Mouse (Mus musculus): Measurements from ENCODE around the gene March6. TPM values are rescaled to one million over a fixed set of nuclear protein-coding genes. Genes with fewer than 3 reads are reported as not detected.

March6 gene
- total and polyA plus RNA-seq, 2 experiments from 2014 or later, result 26.8 to 69.1 TPM

DNA sequence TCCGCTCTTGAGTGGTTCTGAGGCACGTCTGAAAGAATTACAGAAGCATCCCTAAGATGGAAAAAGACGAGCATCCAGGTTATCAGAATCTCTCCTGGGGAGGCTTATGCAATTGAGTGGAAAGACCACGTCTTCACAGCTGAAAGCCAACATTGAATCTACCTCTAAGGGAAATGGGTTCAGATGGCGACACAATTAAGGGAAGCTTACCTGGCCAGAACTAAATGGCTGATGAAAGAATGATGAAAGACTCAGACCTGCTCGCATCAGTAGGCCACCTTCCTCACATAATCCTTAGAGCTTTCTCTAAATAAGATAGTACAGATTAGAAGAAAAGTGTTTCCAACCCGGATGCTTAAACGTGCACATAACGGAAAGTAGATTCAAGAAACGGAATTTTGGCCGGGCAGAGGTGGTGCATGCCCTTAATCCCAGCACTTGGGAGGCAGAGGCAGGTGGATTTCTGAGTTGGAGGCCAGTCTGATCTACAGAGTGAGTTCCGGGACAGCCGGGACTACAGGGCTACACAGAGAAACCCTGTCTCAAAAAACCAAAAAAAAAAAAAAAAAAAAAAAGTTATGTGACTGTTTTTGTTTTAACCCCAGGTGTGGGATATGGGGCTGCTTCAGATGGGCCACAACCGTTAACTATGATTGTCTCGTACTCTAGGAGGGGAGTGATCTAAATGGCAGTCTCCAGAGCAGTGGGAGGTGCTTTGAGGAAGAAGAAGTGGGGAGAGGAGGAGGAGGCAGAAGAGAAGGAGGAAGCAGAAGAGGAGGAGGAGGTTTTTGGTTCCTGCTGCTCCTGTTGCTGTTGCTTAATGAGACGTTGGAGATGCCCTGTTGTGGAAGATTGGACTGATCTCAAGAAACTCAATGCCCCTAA is 835 bp upstream of the March6 start:
- DNase-seq (ENCODE audit: low spot score), result no peak
- Histone ChIP-seq H3K4me2 (ENCODE audit: low read depth, low read length) (peak overlapping the region; percentile 86), H3K36me3 (replicated peaks; ENCODE audit: control insufficient read depth, insufficient read depth, low read length) (no peaks in the 10 kb centered on the region), H3K4me1 (ENCODE audit: control insufficient read depth, insufficient read depth) (peaks cover 8% of the 10 kb centered on the region; the same call in 1 of the 2 replicates), H3K9me3 (replicated peaks; ENCODE audit: control insufficient read depth, low read length) (no peaks in the 10 kb centered on the region), H3K27me3 (ENCODE audit: control insufficient read depth, insufficient read depth, low read length) (no peaks in the 10 kb centered on the region), H3K9ac (replicated peaks; ENCODE audit: low read depth, low read length) (peak overlapping the region; percentile 99), H3K4me3 (ENCODE audit: low read depth, low read length) (peak overlapping the region; percentile 87), H3K27ac (ENCODE audit: low read depth) (peak overlapping the region; percentile 99)
- no peak for TF ChIP-seq EP300 (IDR thresholded peaks at IDR 0.05; ENCODE audit: low read depth)
- no peak for TF ChIP-seq CTCF (IDR thresholded peaks at IDR 0.05; ENCODE audit: low read depth)
- 21% methylated on average over 16 of the region's 16 CpGs for WGBS
- ATAC-seq (ENCODE audit: insufficient read depth, low read depth), result no peak

DNA sequence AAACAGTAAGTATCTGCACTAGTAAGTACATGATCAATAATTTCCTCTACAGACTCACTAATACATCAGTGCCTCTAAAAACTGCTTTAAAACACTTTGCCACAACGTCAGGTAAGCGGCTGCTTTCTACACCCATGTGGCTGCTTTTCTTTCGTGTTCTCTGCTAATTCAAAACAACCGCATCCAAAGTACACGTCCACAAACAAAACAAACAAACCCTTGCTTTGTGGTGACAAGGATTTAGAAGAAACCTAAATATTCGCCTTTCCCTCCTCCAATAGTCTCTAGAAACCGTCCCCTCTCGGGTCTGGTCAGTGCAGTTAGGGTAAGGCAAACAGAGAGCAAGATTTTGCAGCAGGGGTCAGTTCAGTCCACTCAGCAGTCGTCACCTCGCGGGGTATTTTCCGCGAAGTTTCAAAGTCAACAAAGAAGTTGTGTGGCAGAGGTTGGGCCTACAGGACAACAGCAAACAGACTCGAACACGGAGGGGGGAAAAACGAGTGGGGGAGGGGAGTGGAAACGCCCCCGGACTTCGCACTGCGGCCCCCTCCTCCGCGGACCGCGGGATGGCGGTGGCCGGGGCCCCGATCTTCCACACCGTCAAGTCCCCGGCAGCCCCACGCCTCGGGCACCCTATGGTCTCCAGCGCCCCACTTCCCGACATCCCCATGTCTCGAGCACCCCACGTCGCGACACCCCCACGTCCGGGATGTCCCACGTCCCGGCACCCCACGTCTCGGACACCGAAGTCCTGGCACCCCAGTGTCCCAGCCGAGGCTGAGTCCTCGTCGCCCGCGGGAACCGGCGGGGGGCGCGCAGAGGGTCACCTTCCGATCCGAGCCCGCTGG is 818 bp downstream of the March6 start:
- no peaks in the 10 kb centered on the region for H3K36me3 ChIP-seq (replicated peaks; ENCODE audit: control insufficient read depth, insufficient read depth, low read length)
- DNase-seq (ENCODE audit: low spot score), result peak; percentile 34
- under 1% methylated on average over 42 of the region's 56 CpGs for WGBS
- peak; percentile 57 for ATAC-seq (ENCODE audit: insufficient read depth, low read depth)
- H3K4me3 ChIP-seq (ENCODE audit: low read depth, low read length), result peak overlapping the region; percentile 87
- no peaks in the 10 kb centered on the region for H3K27me3 ChIP-seq (ENCODE audit: control insufficient read depth, insufficient read depth, low read length)
- TF ChIP-seq CTCF (IDR thresholded peaks at IDR 0.05; ENCODE audit: low read depth) (no peak), EP300 (IDR thresholded peaks at IDR 0.05; ENCODE audit: low read depth) (no peak)
- 0 out of 2 replicates have a peak, but pooled peaks cover 4% of the 10 kb centered on the region for H3K9me3 ChIP-seq (replicated peaks; ENCODE audit: control insufficient read depth, low read length)
- H3K4me2 ChIP-seq (ENCODE audit: low read depth, low read length), result peak overlapping the region; percentile 86
- peak overlapping the region; percentile 99 for H3K27ac ChIP-seq (ENCODE audit: low read depth)
- H3K4me1 ChIP-seq (ENCODE audit: control insufficient read depth, insufficient read depth), result peaks cover 8% of the 10 kb centered on the region; the same call in 1 of the 2 replicates
- H3K9ac ChIP-seq (replicated peaks; ENCODE audit: low read depth, low read length), result peak overlapping the region; percentile 99

DNA sequence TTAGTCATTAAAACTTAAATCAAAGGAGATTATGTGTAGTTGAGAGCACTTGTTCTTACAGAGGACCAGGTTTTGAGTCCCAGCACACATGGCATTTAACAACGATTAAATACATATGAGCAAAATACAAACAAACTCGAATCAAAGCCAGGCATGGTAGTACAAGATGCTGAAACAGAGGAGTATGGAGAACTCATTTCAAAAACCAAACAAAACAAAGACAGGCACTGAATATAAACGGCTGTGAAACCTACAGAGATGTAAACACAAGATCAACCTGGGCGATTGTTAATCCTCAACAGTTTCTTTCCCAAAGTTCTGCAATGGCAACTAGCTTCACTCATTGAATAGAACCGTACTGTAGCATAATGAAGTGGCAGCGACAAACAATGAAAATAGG is 1.8 kb downstream of the March6 start:
- TF ChIP-seq CTCF (IDR thresholded peaks at IDR 0.05; ENCODE audit: low read depth) (no peak), EP300 (IDR thresholded peaks at IDR 0.05; ENCODE audit: low read depth) (no peak)
- 36% methylated on average over 6 of the region's 6 CpGs for WGBS
- H3K4me1 ChIP-seq (ENCODE audit: control insufficient read depth, insufficient read depth), result peaks cover 16% of the 10 kb centered on the region; the same call in 1 of the 2 replicates
- DNase-seq (ENCODE audit: low spot score) (no peak), ATAC-seq (ENCODE audit: insufficient read depth, low read depth) (no peak)
- H3K4me3 ChIP-seq (ENCODE audit: low read depth, low read length), result peak overlapping the region; percentile 87
- no peak overlapping the region for H3K9ac ChIP-seq (replicated peaks; ENCODE audit: low read depth, low read length)
- no peaks in the 10 kb centered on the region for H3K27me3 ChIP-seq (ENCODE audit: control insufficient read depth, insufficient read depth, low read length)
- H3K4me2 ChIP-seq (ENCODE audit: low read depth, low read length), result peak overlapping the region; percentile 86
- no peak overlapping the region for H3K27ac ChIP-seq (ENCODE audit: low read depth)
- H3K36me3 ChIP-seq (replicated peaks; ENCODE audit: control insufficient read depth, insufficient read depth, low read length), result no peaks in the 10 kb centered on the region
- 0 out of 2 replicates have a peak, but pooled peaks cover 4% of the 10 kb centered on the region for H3K9me3 ChIP-seq (replicated peaks; ENCODE audit: control insufficient read depth, low read length)

DNA sequence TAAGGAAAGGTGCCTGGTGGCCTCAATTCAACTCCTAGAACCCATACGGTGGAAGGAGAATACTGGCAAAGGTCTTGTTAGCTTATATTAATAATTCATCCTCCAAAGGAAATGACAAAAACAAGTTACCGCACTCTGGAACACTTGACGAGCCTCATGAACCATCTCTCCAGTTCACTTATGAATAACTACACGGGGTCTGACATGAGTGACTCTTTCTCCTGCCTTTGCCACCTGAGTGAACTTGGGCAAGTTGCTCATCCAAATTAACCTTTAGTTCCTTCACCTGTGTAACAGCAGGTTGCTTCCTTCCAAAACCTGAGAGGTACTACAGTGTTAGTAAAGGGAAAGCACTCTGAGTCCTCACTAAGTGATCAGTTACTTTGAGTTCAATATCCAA is 2.4 kb downstream of the March6 start:
- Histone ChIP-seq H3K4me3 (ENCODE audit: low read depth, low read length) (no peak overlapping the region), H3K27me3 (ENCODE audit: control insufficient read depth, insufficient read depth, low read length) (no peaks in the 10 kb centered on the region), H3K27ac (ENCODE audit: low read depth) (no peak overlapping the region), H3K36me3 (replicated peaks; ENCODE audit: control insufficient read depth, insufficient read depth, low read length) (no peaks in the 10 kb centered on the region), H3K4me1 (ENCODE audit: control insufficient read depth, insufficient read depth) (peaks cover 21% of the 10 kb centered on the region; the same call in 1 of the 2 replicates), H3K9ac (replicated peaks; ENCODE audit: low read depth, low read length) (no peak overlapping the region), H3K9me3 (replicated peaks; ENCODE audit: control insufficient read depth, low read length) (0 out of 2 replicates have a peak, but pooled peaks cover 4% of the 10 kb centered on the region), H3K4me2 (ENCODE audit: low read depth, low read length) (no peak overlapping the region)
- DNase-seq (ENCODE audit: low spot score) (no peak), ATAC-seq (ENCODE audit: insufficient read depth, low read depth) (no peak)
- TF ChIP-seq CTCF (IDR thresholded peaks at IDR 0.05; ENCODE audit: low read depth), result no peak
- TF ChIP-seq EP300 (IDR thresholded peaks at IDR 0.05; ENCODE audit: low read depth), result no peak
- WGBS, result 86% methylated on average over 4 of the region's 4 CpGs

DNA sequence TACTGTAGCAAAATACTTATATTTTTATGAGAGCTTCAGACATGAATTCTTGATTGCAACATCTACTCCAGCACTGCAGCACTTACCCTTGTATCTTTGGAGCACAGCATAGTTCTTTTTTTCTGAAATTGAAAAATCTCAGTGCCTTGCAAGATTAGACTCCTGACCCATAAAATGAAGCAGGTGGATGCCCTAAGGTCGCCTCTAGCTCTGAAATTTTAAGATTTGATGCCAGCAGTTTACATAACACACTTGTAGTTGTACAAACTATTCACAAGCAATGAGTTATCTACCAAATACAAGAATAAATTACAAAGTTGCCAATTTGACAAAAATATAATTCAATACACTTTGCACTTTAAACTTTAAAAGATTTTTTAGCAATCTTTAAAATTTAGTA is 4.4 kb downstream of the March6 start:
- DNase-seq (ENCODE audit: low spot score) (no peak), ATAC-seq (ENCODE audit: insufficient read depth, low read depth) (no peak)
- no peak overlapping the region for H3K4me2 ChIP-seq (ENCODE audit: low read depth, low read length)
- H3K4me3 ChIP-seq (ENCODE audit: low read depth, low read length), result no peak overlapping the region
- no peak overlapping the region for H3K27ac ChIP-seq (ENCODE audit: low read depth)
- no peaks in the 10 kb centered on the region for H3K27me3 ChIP-seq (ENCODE audit: control insufficient read depth, insufficient read depth, low read length)
- 91% methylated on average over 1 of the region's 1 CpGs for WGBS
- 0 out of 2 replicates have a peak, but pooled peaks cover 4% of the 10 kb centered on the region for H3K9me3 ChIP-seq (replicated peaks; ENCODE audit: control insufficient read depth, low read length)
- no peak for TF ChIP-seq CTCF (IDR thresholded peaks at IDR 0.05; ENCODE audit: low read depth)
- no peak for TF ChIP-seq EP300 (IDR thresholded peaks at IDR 0.05; ENCODE audit: low read depth)
- no peaks in the 10 kb centered on the region for H3K36me3 ChIP-seq (replicated peaks; ENCODE audit: control insufficient read depth, insufficient read depth, low read length)
- no peak overlapping the region for H3K9ac ChIP-seq (replicated peaks; ENCODE audit: low read depth, low read length)
- H3K4me1 ChIP-seq (ENCODE audit: control insufficient read depth, insufficient read depth), result peaks cover 32% of the 10 kb centered on the region
